8 mouse cellular contexts compared by ENCODE assay signal in the genomic region with DNA sequence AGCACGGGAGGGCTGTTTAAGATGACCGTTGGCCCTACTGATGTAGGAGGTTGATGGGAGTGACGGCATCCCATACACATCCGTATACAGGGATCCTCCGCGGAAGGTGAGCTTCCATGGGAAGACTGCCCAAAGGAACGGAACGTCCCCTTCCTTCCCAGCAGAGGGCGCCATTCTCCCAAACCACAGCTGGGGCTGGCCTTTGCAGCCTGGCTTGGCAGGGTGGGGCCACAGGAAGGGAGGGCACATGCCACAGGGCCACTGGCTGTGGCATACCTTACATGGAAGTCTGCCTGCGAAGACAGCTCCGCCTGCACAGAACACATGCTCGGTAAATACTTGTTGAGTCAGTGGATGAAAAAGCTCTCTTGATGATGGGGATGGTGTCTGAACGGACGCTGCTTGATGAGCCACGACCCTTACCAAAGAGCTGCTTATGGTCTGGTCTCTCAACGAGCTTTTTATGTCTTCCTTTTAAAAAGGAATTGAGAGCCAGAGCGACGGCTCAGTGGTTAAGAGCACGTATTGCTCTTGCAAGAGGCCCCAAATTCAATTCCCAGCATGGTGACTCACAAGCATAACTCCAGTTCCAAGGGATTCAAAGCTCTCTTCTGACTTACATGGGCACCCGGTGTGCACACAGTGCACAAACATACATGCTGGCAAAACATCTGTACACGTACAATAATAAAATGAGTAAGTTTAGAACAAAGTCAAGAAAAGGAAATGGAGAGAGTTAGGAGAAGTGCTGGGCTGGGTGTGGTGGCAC. TPM values are rescaled to one million over a fixed set of nuclear protein-coding genes. Genes with fewer than 3 reads are reported as not detected.
A peak's percentile ranks its signal among the peaks of the same experiment; 100 is the strongest.
DNase-seq lines count a peak whose midpoint lies in the region; ATAC-seq lines count a peak whose summit lies in the region.

No protein-coding gene starts in this region.

- H3K4me1 ChIP-seq in heart, embryonic 13.5 days, result peaks cover 9% of the 10 kb centered on the region
- 0 out of 2 replicates have a peak, but pooled peaks cover 5% of the 10 kb centered on the region for H3K4me1 ChIP-seq in lung, embryonic 15.5 days

- no peaks in the 10 kb centered on the region for H3K27me3 ChIP-seq in heart, embryonic 13.5 days (replicated peaks)
- no peaks in the 10 kb centered on the region for H3K27me3 ChIP-seq in lung, embryonic 15.5 days

- H3K36me3 ChIP-seq in heart, embryonic 13.5 days, result peaks cover 20% of the 10 kb centered on the region
- no peaks in the 10 kb centered on the region for H3K36me3 ChIP-seq in lung, embryonic 15.5 days

- H3K4me3 ChIP-seq in heart, embryonic 13.5 days, result no peak overlapping the region
- no peak overlapping the region for H3K4me3 ChIP-seq in lung, embryonic 15.5 days

- peak; percentile 86 for DNase-seq in CD4-positive, CD25-positive, alpha-beta regulatory T cell, adult 2 months (ENCODE audit: low read depth, low spot score)
- DNase-seq in WW6 (ENCODE audit: low read depth, low spot score), result peak; percentile 79
- DNase-seq in embryo, embryonic 10.5 days (ENCODE audit: low spot score), result peak; percentile 80
- DNase-seq in kidney, postnatal 4 days, result peak; percentile 82 to 88
- peak; percentile 10 to 12 for DNase-seq in right cerebral cortex, adult 2 months (ENCODE audit: low spot score in 2 of 2)
- DNase-seq in urinary bladder, postnatal 10 days (ENCODE audit: low spot score), result peak; percentile 50

- H3K9me3 ChIP-seq in heart, embryonic 13.5 days, result 0 out of 2 replicates have a peak, but pooled peaks cover 4% of the 10 kb centered on the region
- H3K9me3 ChIP-seq in lung, embryonic 15.5 days, result no peaks in the 10 kb centered on the region

- H3K4me2 ChIP-seq in heart, embryonic 13.5 days, result peak overlapping the region; percentile 43
- no peak overlapping the region; the same call in 1 of the 2 replicates for H3K4me2 ChIP-seq in lung, embryonic 15.5 days

- no peak overlapping the region for H3K27ac ChIP-seq in heart, embryonic 13.5 days (replicated peaks)
- H3K27ac ChIP-seq in lung, embryonic 15.5 days, result 0 out of 2 replicates have a peak overlapping the region, but pooled peaks have one; percentile 14

- peak; percentile 37; the same call in 1 of the 2 replicates for ATAC-seq in heart, embryonic 13.5 days (ENCODE audit: extremely low read depth, insufficient number of reproducible peaks, low FRiP score, low TSS enrichment)
- ATAC-seq in lung, embryonic 15.5 days (ENCODE audit: borderline replicate concordance, extremely low read depth, low FRiP score, low TSS enrichment), result peak; percentile 52; the same call in 1 of the 2 replicates

- no peak overlapping the region for H3K9ac ChIP-seq in heart, embryonic 13.5 days
- no peak overlapping the region for H3K9ac ChIP-seq in lung, embryonic 15.5 days

- 26% methylated on average over 21 of the region's 21 CpGs for WGBS in heart, embryonic 13.5 days
- WGBS in lung, embryonic 15.5 days, result 22% methylated on average over 21 of the region's 21 CpGs

RNA-seq across cellular contexts. Expression of gene Gm10073, which starts 12.0 kb away (rescaled TPM):
- 6.0 and 11.9 TPM in 2 replicates for polyA plus RNA-seq in heart, embryonic 13.5 days (2015; fragmentation: Nextera tagmentation; extraction: Ambion mirVana)
- polyA plus RNA-seq in lung, embryonic 15.5 days (2015; fragmentation: Nextera tagmentation; extraction: Ambion mirVana), result 8.3 and 9.0 TPM in 2 replicates

RNA-seq across cellular contexts. Expression of gene Cdh1, which starts 41.9 kb away (rescaled TPM):
- 3.0 and 3.2 TPM in 2 replicates for polyA plus RNA-seq in heart, embryonic 13.5 days (2015; fragmentation: Nextera tagmentation; extraction: Ambion mirVana)
- 106 and 117 TPM in 2 replicates for polyA plus RNA-seq in lung, embryonic 15.5 days (2015; fragmentation: Nextera tagmentation; extraction: Ambion mirVana)

RNA-seq across cellular contexts. Expression of gene Cdh3, which starts 50.6 kb away (rescaled TPM):
- polyA plus RNA-seq in heart, embryonic 13.5 days (2015; fragmentation: Nextera tagmentation; extraction: Ambion mirVana), result 29.5 and 32.0 TPM in 2 replicates
- polyA plus RNA-seq in lung, embryonic 15.5 days (2015; fragmentation: Nextera tagmentation; extraction: Ambion mirVana), result 20.2 and 22.1 TPM in 2 replicates

Comparison
In these comparisons a context has a peak if more than half of its experiments do, and no peak if none do; other contexts are left out.
1. DNase-seq: peak in every context shown above with its lines; median percentile 86 in CD4-positive, CD25-positive, alpha-beta regulatory T cell, adult 2 months; 85 in kidney, postnatal 4 days; 80 in embryo, embryonic 10.5 days; 79 in WW6; 50 in urinary bladder, postnatal 10 days; 11 in right cerebral cortex, adult 2 months.
2. RNA of gene Cdh1, which starts 41.9 kb away (polyA plus RNA-seq): 106 to 117 TPM in lung, embryonic 15.5 days; 3.0 to 3.2 TPM in heart, embryonic 13.5 days; every median in the first group is over 10 times any median in the second.